Comparison of ENCODE assay signal across 9 mouse cellular contexts in the genomic region with DNA sequence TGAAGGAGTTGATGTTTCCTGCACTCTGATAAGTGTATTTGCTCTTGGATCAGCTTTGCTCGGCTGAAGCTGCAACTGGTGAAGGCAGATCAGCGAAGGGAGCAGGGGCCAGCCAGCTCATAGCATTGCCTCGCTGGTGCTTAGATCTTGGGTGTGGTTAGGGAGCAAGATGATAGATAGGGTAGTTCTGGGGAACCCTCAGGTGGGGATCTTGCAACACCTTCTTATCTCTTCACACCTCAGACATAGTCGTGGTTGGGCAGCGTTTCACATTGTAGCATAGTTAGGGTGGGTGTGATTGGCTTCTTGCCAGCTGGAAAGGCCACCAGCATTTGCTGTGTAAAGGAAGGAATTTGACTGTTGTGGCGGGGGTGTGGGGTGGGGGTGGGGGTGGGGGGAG. TPM values are rescaled to one million over a fixed set of nuclear protein-coding genes. Genes with fewer than 3 reads are reported as not detected.
DNase-seq lines count a peak whose midpoint lies in the region; ATAC-seq and TF ChIP-seq lines count a peak whose summit lies in the region.
"Had no signal": no experiment of that assay in that cellular context is flagged by ENCODE, and none has a peak within 500 bp of the region (broad histone marks: within the 10 kb centered on the region; RNA-seq: fewer than 3 reads in every experiment).

No protein-coding gene starts in this region.

- peaks cover 19% of the 10 kb centered on the region for H3K4me1 ChIP-seq in lung, embryonic 14.5 days (ENCODE audit: insufficient read depth)
- peaks cover 33 to 60% of the 10 kb centered on the region in 2 experiments for H3K4me1 ChIP-seq in heart, embryonic 14.5 days (ENCODE audit: control insufficient read depth in 2 of 2, insufficient read depth in 2 of 2, low read length in 2 of 2)
- H3K4me1 ChIP-seq in liver, embryonic 11.5 days (replicated peaks; ENCODE audit: control insufficient read depth, insufficient read depth, low read length) = peaks cover 57% of the 10 kb centered on the region
- peaks cover 28% of the 10 kb centered on the region; the same call in 1 of the 2 replicates for H3K4me1 ChIP-seq in stomach, embryonic 14.5 days (ENCODE audit: control insufficient read depth, insufficient read depth, low read length)

- no peak overlapping the region for H3K9ac ChIP-seq in lung, embryonic 14.5 days
- H3K9ac ChIP-seq in heart, embryonic 14.5 days (ENCODE audit: low read length) = peak overlapping the region; percentile 22; the same call in 1 of the 2 replicates
- H3K9ac ChIP-seq in liver, embryonic 11.5 days (ENCODE audit: low read depth, low read length) = 0 out of 2 replicates have a peak overlapping the region, but pooled peaks have one; percentile 35
- H3K9ac ChIP-seq in stomach, embryonic 14.5 days (replicated peaks; ENCODE audit: low read depth, low read length) = no peak overlapping the region
- H3K9ac ChIP-seq: limb, embryonic 13.5 days had no signal

- no peaks in the 10 kb centered on the region for H3K36me3 ChIP-seq in lung, embryonic 14.5 days (ENCODE audit: insufficient read depth)
- 0 out of 2 replicates have a peak, but pooled peaks cover 9% of the 10 kb centered on the region for H3K36me3 ChIP-seq in heart, embryonic 14.5 days (ENCODE audit: control insufficient read depth, insufficient read depth, low read length)
- 0 out of 2 replicates have a peak, but pooled peaks cover 4% of the 10 kb centered on the region for H3K36me3 ChIP-seq in liver, embryonic 11.5 days (ENCODE audit: control insufficient read depth, insufficient read depth, low read length)
- no peaks in the 10 kb centered on the region for H3K36me3 ChIP-seq in stomach, embryonic 14.5 days (ENCODE audit: control insufficient read depth, insufficient read depth, low read length)

- peak; percentile 72 for ATAC-seq in lung, embryonic 14.5 days (ENCODE audit: insufficient read depth)
- peak; percentile 32 for ATAC-seq in heart, embryonic 14.5 days (ENCODE audit: insufficient number of reproducible peaks, insufficient read depth, low FRiP score, low read depth)
- ATAC-seq in liver, embryonic 11.5 days (replicated peaks; ENCODE audit: low FRiP score) = peak; percentile 80
- ATAC-seq in stomach, embryonic 14.5 days (ENCODE audit: insufficient number of reproducible peaks, insufficient read depth, low FRiP score, low read depth) = peak; percentile 60; the same call in 1 of the 2 replicates

- peak; percentile 80 for DNase-seq in lung, embryonic 14.5 days
- DNase-seq in lung, postnatal 36 days = no peak
- no peak for DNase-seq in liver, embryonic 11.5 days (ENCODE audit: low spot score)
- DNase-seq in adrenal gland, postnatal 4 days (ENCODE audit: low spot score in 2 of 2) = no peak
- DNase-seq in gastrocnemius, postnatal 14 days = no peak
- DNase-seq: adrenal gland, postnatal 10 days had no signal

- intact Hi-C loops in gastrocnemius, postnatal 14 days (cut with DNase I; ENCODE audit: low total_unique reads) = no loop called here

- WGBS in lung, embryonic 14.5 days = 9% methylated on average over 6 of the region's 6 CpGs
- WGBS in heart, embryonic 14.5 days = 1% methylated on average over 6 of the region's 6 CpGs
- 16% methylated on average over 6 of the region's 6 CpGs for WGBS in liver, embryonic 11.5 days
- 20% methylated on average over 6 of the region's 6 CpGs for WGBS in stomach, embryonic 14.5 days

- peak overlapping the region; percentile 33; the same call in 1 of the 2 replicates for H3K4me2 ChIP-seq in lung, embryonic 14.5 days
- H3K4me2 ChIP-seq in heart, embryonic 14.5 days (ENCODE audit: low read length) = peak overlapping the region; percentile 52
- peak overlapping the region; percentile 48 for H3K4me2 ChIP-seq in liver, embryonic 11.5 days
- H3K4me2 ChIP-seq in stomach, embryonic 14.5 days (replicated peaks; ENCODE audit: low read depth, low read length) = no peak overlapping the region
- H3K4me2 ChIP-seq: limb, embryonic 13.5 days had no signal

- no peak overlapping the region for H3K4me3 ChIP-seq in lung, embryonic 14.5 days (ENCODE audit: low read depth, low read length)
- H3K4me3 ChIP-seq in heart, embryonic 14.5 days (ENCODE audit: control insufficient read depth in 1 of 2, insufficient read depth in 1 of 2, low read depth in 1 of 2, low read length in 2 of 2) = no peak overlapping the region
- no peak overlapping the region for H3K4me3 ChIP-seq in liver, embryonic 11.5 days (ENCODE audit: low read depth, low read length)
- no peak overlapping the region for H3K4me3 ChIP-seq in stomach, embryonic 14.5 days (ENCODE audit: low read depth, low read length)
- H3K4me3 ChIP-seq: limb, embryonic 13.5 days had no signal

- no peaks in the 10 kb centered on the region for H3K9me3 ChIP-seq in lung, embryonic 14.5 days (ENCODE audit: low read depth, low read length)
- no peaks in the 10 kb centered on the region for H3K9me3 ChIP-seq in heart, embryonic 14.5 days (ENCODE audit: control insufficient read depth, low read length)
- no peaks in the 10 kb centered on the region for H3K9me3 ChIP-seq in liver, embryonic 11.5 days (ENCODE audit: control insufficient read depth, low read length)
- H3K9me3 ChIP-seq in stomach, embryonic 14.5 days (ENCODE audit: control insufficient read depth, low read depth, low read length) = no peaks in the 10 kb centered on the region
- H3K9me3 ChIP-seq: limb, embryonic 13.5 days had no signal

- TF ChIP-seq CTCF in lung, embryonic 14.5 days (IDR thresholded peaks at IDR 0.05; ENCODE audit: low read depth) = no peak

- H3K27ac ChIP-seq in lung, embryonic 14.5 days (ENCODE audit: low read depth) = peak overlapping the region; percentile 18; the same call in 1 of the 2 replicates
- peak overlapping the region; percentile 85 to 95 for H3K27ac ChIP-seq in heart, embryonic 14.5 days (replicated peaks in 1 of 2; ENCODE audit: control insufficient read depth in 1 of 2, insufficient read depth in 1 of 2, low read depth in 2 of 2, low read length in 2 of 2)
- peak overlapping the region; percentile 66 for H3K27ac ChIP-seq in liver, embryonic 11.5 days (ENCODE audit: low read depth, low read length)
- no peak overlapping the region for H3K27ac ChIP-seq in stomach, embryonic 14.5 days (ENCODE audit: low read length)
- H3K27ac ChIP-seq: limb, embryonic 13.5 days had no signal

- H3K27me3 ChIP-seq in lung, embryonic 14.5 days (ENCODE audit: insufficient read depth, low read length) = no peaks in the 10 kb centered on the region
- H3K27me3 ChIP-seq in heart, embryonic 14.5 days (ENCODE audit: control insufficient read depth, insufficient read depth, low read length) = no peaks in the 10 kb centered on the region
- H3K27me3 ChIP-seq in liver, embryonic 11.5 days (replicated peaks; ENCODE audit: control insufficient read depth, insufficient read depth, low read length) = no peaks in the 10 kb centered on the region
- no peaks in the 10 kb centered on the region for H3K27me3 ChIP-seq in stomach, embryonic 14.5 days (ENCODE audit: control insufficient read depth, insufficient read depth, low read length)
- H3K27me3 ChIP-seq: limb, embryonic 13.5 days had no signal

RNA-seq across cellular contexts. Expression of gene Ccdc6, which starts 36.3 kb away (rescaled TPM):
- polyA plus RNA-seq in lung, embryonic 14.5 days (2014; fragmentation: Nextera tagmentation; extraction: Ambion mirVana) = 21.9 TPM in 2 replicates
- polyA plus RNA-seq in heart, embryonic 14.5 days (2014; fragmentation: Nextera tagmentation; extraction: Ambion mirVana) = 22.9 and 24.8 TPM in 2 replicates
- 18.8 and 19.1 TPM in 2 replicates for polyA plus RNA-seq in liver, embryonic 11.5 days (2014; fragmentation: Nextera tagmentation; extraction: Ambion mirVana)
- polyA plus RNA-seq in stomach, embryonic 14.5 days (2014; fragmentation: Nextera tagmentation; extraction: Ambion mirVana) = 25.1 and 27.2 TPM in 2 replicates
- total RNA-seq in adrenal gland, postnatal 4 days (2021) = 10 to 100 TPM; 58.8 to 65.0 TPM
- 10 to 100 TPM; 69.5 to 75.2 TPM for total RNA-seq in gastrocnemius, postnatal 14 days (2021)

Comparison
In these comparisons a context has a peak if more than half of its experiments do, and no peak if none do; other contexts are left out.
1. H3K9ac ChIP-seq: peak in heart, embryonic 14.5 days (single experiment) and liver, embryonic 11.5 days (single experiment); none in lung, embryonic 14.5 days (single experiment) and stomach, embryonic 14.5 days (single experiment).
2. Peak in every context shown above with its lines, with median percentiles within 50 percentile points of each other: ATAC-seq.